Mouse (Mus musculus) heart, postnatal 0 days (tissue): ENCODE data around the gene Usp49. TPM values are rescaled to one million over a fixed set of nuclear protein-coding genes. Genes with fewer than 3 reads are reported as not detected.
A peak's percentile ranks its signal among the peaks of the same experiment; 100 is the strongest.

Source experiments
- ATAC-seq: fragments of 200-750 bp; cut with Nextera tagmentation; 2 replicates; pipeline ENCODE4 v1.8.0; 2017; ENCODE audit warnings: low read depth, moderate number of reproducible peaks, moderate library complexity; ENCODE audit not compliant: insufficient read depth
- DNase-seq: peaks from one replicate; pipeline ENCODE4 v3.0.0-alpha.2; 2016; ENCODE audit warnings: low spot score
- H3K27ac ChIP-seq: fragments of 300-500 bp; sonication (generic); 2 replicates; pipeline ENCODE4 v1.5.1; 2014; ENCODE audit warnings: low read depth, mild to moderate bottlenecking
- H3K27me3 ChIP-seq: fragments of 300-500 bp; sonication (generic); 2 replicates; pipeline ENCODE4 v1.6.1; 2014; ENCODE audit warnings: low read length, mixed read lengths; ENCODE audit not compliant: control insufficient read depth, insufficient read depth
- H3K36me3 ChIP-seq: fragments of 300-500 bp; sonication (generic); replicated peaks from 2 replicates; pipeline ENCODE4 v1.6.1; 2014; ENCODE audit warnings: low read length, mixed read lengths; ENCODE audit not compliant: control insufficient read depth, insufficient read depth
- H3K4me1 ChIP-seq: fragments of 300-500 bp; sonication (generic); 2 replicates; pipeline ENCODE4 v1.6.1; 2014; ENCODE audit warnings: antibody characterized with exemption; ENCODE audit not compliant: control insufficient read depth, insufficient read depth
- H3K4me2 ChIP-seq: fragments of 300-500 bp; sonication (generic); 2 replicates; pipeline ENCODE4 v1.6.1; 2014; ENCODE audit warnings: low read depth, mild to moderate bottlenecking, low read length, moderate library complexity
- H3K4me3 ChIP-seq: fragments of 300-500 bp; sonication (generic); 2 replicates; pipeline ENCODE4 v1.5.1; 2014; ENCODE audit warnings: low read depth, low read length
- H3K9ac ChIP-seq: fragments of 300-500 bp; sonication (generic); replicated peaks from 2 replicates; pipeline ENCODE4 v1.6.1; 2014; ENCODE audit warnings: low read depth, low read length, mixed read lengths
- H3K9me3 ChIP-seq: fragments of 300-500 bp; sonication (generic); replicated peaks from 2 replicates; pipeline ENCODE4 v1.6.1; 2016; ENCODE audit warnings: low read length; ENCODE audit not compliant: control insufficient read depth
- CTCF ChIP-seq: IDR thresholded peaks from 2 replicates; pipeline ENCODE4 v1.5.1; 2016; ENCODE audit warnings: antibody characterized with exemption, control low read depth, low read depth
- EP300 ChIP-seq: IDR thresholded peaks from 2 replicates; pipeline ENCODE4 v1.6.1; 2016; ENCODE audit warnings: antibody characterized with exemption, low read depth
- WGBS: fragments of 180-500 bp; shearing (Covaris S2); extraction: QIAGEN DNeasy Blood & Tissue Kit; methylation state at CpG from one replicate; pipeline ENCODE4 v1.1.7; 2014; 5-methylcytosine and 5-hydroxymethylcytosine counted together
- polyA plus RNA-seq: library from polyadenylated mRNA; unstranded; fragments of >200 nt; fragmentation: Nextera tagmentation; extraction: Ambion mirVana; gene quantifications from 2 replicates; pipeline ENCODE4 v1.2.1, GENCODE M21; 2015
- total RNA-seq: library from RNA; depleted of rRNA; stranded (reverse); fragments of >200 nt; gene quantifications from 2 replicates; pipeline ENCODE4 v1.2.3, GENCODE M21; 2014; ENCODE audit warnings: low replicate concordance

Usp49 gene
- total and polyA plus RNA-seq, 2 experiments from 2014 or later, result 1.4 to 3.5 TPM

DNA sequence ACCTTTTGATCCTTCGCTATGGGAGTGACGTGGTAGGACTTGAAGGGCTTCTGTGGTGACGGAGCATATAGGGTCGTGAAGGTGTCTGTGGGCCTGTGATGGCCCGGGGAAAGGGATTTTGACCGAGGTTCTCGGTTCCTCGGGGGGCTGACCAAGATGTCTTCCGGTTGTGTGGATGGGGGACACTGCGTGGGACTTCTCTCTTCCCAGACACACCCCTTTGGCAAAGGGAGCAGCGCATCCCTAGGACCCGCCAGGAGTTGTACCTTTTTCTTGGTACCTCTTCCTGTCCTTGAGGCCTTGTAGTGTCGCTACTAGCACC lies 18.9 kb upstream of the Usp49 start:
- Histone ChIP-seq H3K9me3 (no peaks in the 10 kb centered on the region), H3K4me3 (peak overlapping the region; percentile 65), H3K27ac (peak overlapping the region; percentile 43), H3K4me2 (peak overlapping the region; percentile 76), H3K27me3 (no peaks in the 10 kb centered on the region), H3K36me3 (peaks cover 31% of the 10 kb centered on the region), H3K9ac (peak overlapping the region; percentile 70), H3K4me1 (peaks cover 11% of the 10 kb centered on the region; the same call in 1 of the 2 replicates)
- peak; percentile 14; the same call in 1 of the 2 replicates for ATAC-seq
- no peak for TF ChIP-seq CTCF
- DNase-seq, result no peak
- WGBS, result under 1% methylated on average over 13 of the region's 13 CpGs

DNA sequence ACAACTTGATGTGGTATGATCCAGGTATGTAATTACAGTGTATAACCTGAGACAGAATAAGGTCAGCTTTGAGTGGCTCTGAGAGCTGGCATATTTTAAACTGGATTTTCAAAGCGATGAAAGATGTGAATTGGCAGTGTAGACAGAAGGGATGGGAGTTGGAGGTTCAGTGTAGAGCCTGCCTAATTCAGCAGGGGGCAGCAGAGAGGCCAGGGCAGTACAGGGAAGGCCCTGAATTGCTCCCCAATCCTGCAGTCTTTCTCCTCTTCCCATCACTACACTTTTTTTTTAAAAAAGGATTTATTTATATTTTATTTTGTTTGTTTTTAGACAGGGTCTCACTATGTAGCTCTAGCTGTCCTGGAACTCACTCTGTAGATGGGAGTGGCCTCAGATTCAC lies 16.5 kb upstream of the Usp49 start:
- no peaks in the 10 kb centered on the region for H3K27me3 ChIP-seq
- H3K27ac ChIP-seq, result no peak overlapping the region
- H3K4me1 ChIP-seq, result peaks cover 11% of the 10 kb centered on the region; the same call in 1 of the 2 replicates
- H3K4me2 ChIP-seq, result no peak overlapping the region
- TF ChIP-seq EP300 (no peak), CTCF (peak; percentile 53)
- H3K36me3 ChIP-seq, result peaks cover 28% of the 10 kb centered on the region
- no peak overlapping the region for H3K4me3 ChIP-seq
- no peaks in the 10 kb centered on the region for H3K9me3 ChIP-seq
- no peak overlapping the region for H3K9ac ChIP-seq
- WGBS, result 59% methylated on average over 1 of the region's 1 CpGs
- ATAC-seq (no peak), DNase-seq (no peak)

DNA sequence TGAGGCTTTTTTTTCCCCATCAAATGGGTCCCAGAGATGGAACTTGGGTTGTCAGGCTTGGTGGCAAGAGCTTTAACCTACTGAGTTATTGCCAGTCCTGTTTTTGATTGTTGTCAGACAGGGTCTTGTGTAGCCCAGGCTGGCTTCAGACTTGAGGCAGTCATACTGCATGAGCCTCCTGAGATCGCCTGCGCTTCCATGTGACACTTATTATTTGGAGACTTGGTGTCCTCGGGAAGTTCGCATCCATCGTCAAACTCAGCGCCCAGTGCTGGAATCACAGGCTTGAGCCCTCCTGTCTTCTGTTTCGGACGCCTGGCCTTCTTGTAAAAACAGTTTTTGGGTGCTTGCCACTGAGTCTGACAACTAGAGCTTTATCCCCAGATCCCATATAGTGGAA lies 14.4 kb upstream of the Usp49 start:
- H3K36me3 ChIP-seq, result peaks cover 40% of the 10 kb centered on the region
- ATAC-seq, result no peak

DNA sequence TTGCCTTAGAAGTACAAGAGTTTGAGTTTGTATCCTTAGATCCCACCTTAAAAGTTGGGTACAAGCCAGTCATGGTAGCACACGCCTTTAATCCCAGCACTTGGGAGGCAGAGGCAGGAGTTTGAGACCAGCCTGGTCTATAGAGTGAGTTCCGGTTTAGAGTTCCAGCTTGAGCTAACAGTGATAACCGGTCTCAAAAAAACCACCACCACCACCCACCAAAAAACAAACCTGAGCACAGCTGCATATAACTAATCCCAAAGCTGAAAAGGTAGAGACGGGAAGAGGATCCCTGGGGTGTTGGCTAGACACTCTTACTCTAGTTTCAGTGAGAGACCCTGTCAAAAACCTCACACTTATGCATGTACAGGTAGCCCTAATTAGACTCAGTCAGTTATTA lies 13.8 kb upstream of the Usp49 start:
- Histone ChIP-seq H3K4me1 (peaks cover 11% of the 10 kb centered on the region; the same call in 1 of the 2 replicates), H3K27me3 (no peaks in the 10 kb centered on the region), H3K4me2 (no peak overlapping the region), H3K9me3 (no peaks in the 10 kb centered on the region), H3K27ac (no peak overlapping the region), H3K9ac (no peak overlapping the region), H3K36me3 (peaks cover 44% of the 10 kb centered on the region), H3K4me3 (no peak overlapping the region)
- ATAC-seq (no peak), DNase-seq (no peak)
- TF ChIP-seq CTCF, result no peak
- TF ChIP-seq EP300, result no peak
- 89% methylated on average over 4 of the region's 4 CpGs for WGBS

More for the DNA sequence above, 14.4 kb upstream of the Usp49 start:
- TF ChIP-seq EP300 (no peak), CTCF (no peak)
- Histone ChIP-seq H3K27ac (no peak overlapping the region), H3K4me1 (peaks cover 11% of the 10 kb centered on the region; the same call in 1 of the 2 replicates), H3K4me2 (no peak overlapping the region), H3K27me3 (no peaks in the 10 kb centered on the region), H3K9me3 (no peaks in the 10 kb centered on the region), H3K4me3 (no peak overlapping the region), H3K9ac (no peak overlapping the region)
- no peak for DNase-seq
- WGBS, result 94% methylated on average over 8 of the region's 8 CpGs

DNA sequence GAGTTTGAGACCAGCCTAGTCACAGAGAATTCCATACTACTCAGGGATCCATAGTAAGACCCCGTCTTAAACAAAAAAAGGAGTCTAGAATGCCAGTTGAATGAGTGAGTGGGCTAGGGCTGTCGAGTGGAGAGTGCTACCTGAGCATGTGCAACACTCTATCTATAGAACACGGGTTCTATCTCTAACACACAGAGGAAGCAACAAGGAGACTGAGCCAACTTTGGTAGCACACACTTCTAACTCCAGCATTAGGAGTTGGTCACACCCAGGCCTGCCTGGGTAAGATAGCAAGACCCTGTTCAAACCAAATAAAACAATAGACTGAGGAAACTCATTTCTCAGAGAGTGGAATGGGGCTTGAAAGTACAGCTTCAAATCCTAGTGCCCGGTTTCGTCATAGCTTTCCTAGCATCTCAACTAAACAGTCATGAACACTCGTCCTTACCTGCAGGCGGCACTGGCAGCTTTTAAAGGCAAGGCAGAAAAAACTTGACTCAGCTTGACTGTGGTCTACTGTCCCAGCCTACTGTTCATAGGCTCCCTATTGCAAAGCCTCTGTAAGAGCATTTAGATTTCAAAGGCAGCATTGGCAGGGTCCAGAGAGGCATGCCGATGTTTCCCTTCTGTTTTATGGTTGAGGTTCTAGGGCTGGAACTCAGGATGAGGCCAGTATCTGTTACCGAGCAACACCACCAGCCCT lies 12.7 kb upstream of the Usp49 start:
- 84% methylated on average over 9 of the region's 9 CpGs for WGBS
- Histone ChIP-seq H3K4me3 (no peak overlapping the region), H3K4me1 (peaks cover 2% of the 10 kb centered on the region; the same call in 1 of the 2 replicates), H3K36me3 (peaks cover 52% of the 10 kb centered on the region), H3K9ac (no peak overlapping the region), H3K4me2 (no peak overlapping the region), H3K27me3 (no peaks in the 10 kb centered on the region), H3K9me3 (no peaks in the 10 kb centered on the region), H3K27ac (no peak overlapping the region)
- ATAC-seq, result no peak
- no peak for DNase-seq
- TF ChIP-seq EP300 (no peak), CTCF (no peak)
